Mouse (Mus musculus) forebrain, embryonic 11.5 days (tissue): ENCODE data around the gene Psmb9. TPM values are rescaled to one million over a fixed set of nuclear protein-coding genes. Genes with fewer than 3 reads are reported as not detected.
A peak's percentile ranks its signal among the peaks of the same experiment; 100 is the strongest.

Source experiments
- ATAC-seq: fragments of 200-750 bp; cut with Nextera tagmentation; replicated peaks from 2 replicates; pipeline ENCODE4 v1.8.0; 2017; ENCODE audit warnings: moderate TSS enrichment; ENCODE audit not compliant: low FRiP score
- DNase-seq: peaks from one replicate; pipeline ENCODE4 v3.0.0-alpha.2; 2017; ENCODE audit warnings: low spot score
- H3K27ac ChIP-seq: fragments of 300-500 bp; sonication (generic); 2 replicates; pipeline ENCODE4 v1.5.1; 2014; ENCODE audit warnings: low read depth, low read length
- H3K27me3 ChIP-seq: fragments of 300-500 bp; sonication (generic); 2 replicates; pipeline ENCODE4 v1.6.1; 2014; ENCODE audit warnings: mild to moderate bottlenecking, low read length, mixed read lengths; ENCODE audit not compliant: control insufficient read depth, insufficient read depth
- H3K36me3 ChIP-seq: fragments of 300-500 bp; sonication (generic); 2 replicates; pipeline ENCODE4 v1.6.1; 2014; ENCODE audit warnings: mild to moderate bottlenecking, low read length, moderate library complexity, mixed read lengths; ENCODE audit not compliant: control insufficient read depth, insufficient read depth
- H3K4me1 ChIP-seq: fragments of 300-500 bp; sonication (generic); replicated peaks from 2 replicates; pipeline ENCODE4 v1.6.1; 2014; ENCODE audit warnings: low read length, mixed read lengths; ENCODE audit not compliant: control insufficient read depth, insufficient read depth
- H3K4me2 ChIP-seq: fragments of 300-500 bp; sonication (generic); 2 replicates; pipeline ENCODE4 v1.6.1; 2014; ENCODE audit warnings: low read depth, mild to moderate bottlenecking, low read length, moderate library complexity, mixed read lengths; ENCODE audit not compliant: severe bottlenecking
- H3K4me3 ChIP-seq: fragments of 300-500 bp; sonication (generic); 2 replicates; pipeline ENCODE4 v1.5.1; 2014; ENCODE audit warnings: low read depth, low read length
- H3K9ac ChIP-seq: fragments of 300-500 bp; sonication (generic); 2 replicates; pipeline ENCODE4 v1.6.1; 2014; ENCODE audit warnings: low read length
- H3K9me3 ChIP-seq: fragments of 300-500 bp; sonication (generic); 2 replicates; pipeline ENCODE4 v1.6.1; 2016; ENCODE audit warnings: low read length, mixed read lengths; ENCODE audit not compliant: control insufficient read depth
- WGBS: fragments of 180-500 bp; shearing (Covaris S2); extraction: QIAGEN DNeasy Blood & Tissue Kit; methylation state at CpG from one replicate; pipeline ENCODE4 v1.1.7; 2014; 5-methylcytosine and 5-hydroxymethylcytosine counted together
- polyA plus RNA-seq: library from polyadenylated mRNA; unstranded; fragments of >200 nt; fragmentation: Nextera tagmentation; extraction: Ambion mirVana; gene quantifications from 2 replicates; pipeline ENCODE4 v1.2.1, GENCODE M21; 2014

Psmb9 gene
- polyA plus RNA-seq, 1 experiment from 2014 or later = 0.99 TPM

DNA sequence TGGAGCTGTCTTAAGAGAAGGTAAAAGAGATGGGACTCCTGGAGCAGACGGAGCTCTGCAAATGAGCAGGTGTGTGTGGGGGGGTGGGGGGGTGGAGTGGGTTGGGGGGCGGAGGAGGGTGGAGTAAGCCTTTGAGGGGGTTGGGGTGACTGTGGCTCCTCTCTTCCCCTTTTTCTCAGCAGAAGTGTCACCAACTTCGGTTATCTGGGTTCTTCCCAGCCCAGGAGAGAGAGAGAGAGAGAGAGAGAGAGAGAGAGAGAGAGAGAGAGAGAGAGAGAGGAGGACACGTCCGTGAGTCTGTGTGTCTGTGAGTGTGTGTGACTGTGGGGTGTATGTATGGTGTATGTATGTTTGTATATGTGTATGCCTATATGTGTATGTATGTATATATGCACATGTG is 44.1 kb downstream of the Psmb9 start:
- 70% methylated on average over 5 of the region's 5 CpGs for WGBS
- H3K27ac ChIP-seq = no peak overlapping the region
- no peak overlapping the region for H3K9ac ChIP-seq
- H3K36me3 ChIP-seq = no peaks in the 10 kb centered on the region
- H3K9me3 ChIP-seq = no peaks in the 10 kb centered on the region
- DNase-seq (no peak), ATAC-seq (no peak)
- peaks cover 12% of the 10 kb centered on the region for H3K27me3 ChIP-seq
- H3K4me3 ChIP-seq = no peak overlapping the region
- H3K4me1 ChIP-seq = peaks cover 4% of the 10 kb centered on the region
- no peak overlapping the region for H3K4me2 ChIP-seq

DNA sequence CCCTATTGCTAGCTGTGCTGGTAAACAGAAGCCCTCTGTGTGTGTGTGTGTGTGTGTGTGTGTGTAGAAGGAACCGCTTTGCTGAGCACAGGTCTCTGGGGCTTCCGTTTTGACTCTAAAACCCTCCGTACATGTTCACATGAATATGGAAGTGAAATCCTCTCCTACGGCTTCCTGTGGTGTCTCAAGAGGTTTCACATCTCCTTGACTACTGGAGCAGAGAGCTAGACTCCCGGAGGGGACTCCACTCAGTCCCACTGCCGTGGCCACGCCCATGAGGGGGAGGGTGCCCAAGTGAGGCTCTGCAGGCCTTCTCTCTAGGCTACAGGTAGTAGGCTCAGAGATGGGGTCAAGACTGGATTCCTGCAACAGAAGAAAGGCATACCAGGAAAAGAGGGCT is 44.5 kb downstream of the Psmb9 start, which contains the start of gene H2-DMb2:
Gene H2-DMb2 (plus strand): TSS at position 275 of the 400 bp plus-strand sequence.
- 38% methylated on average over 7 of the region's 7 CpGs for WGBS
- no peak within 1 kb of the TSS for H3K4me3 ChIP-seq
- H3K4me2 ChIP-seq = no peak within 1 kb of the TSS
- no peak for ATAC-seq
- no peak within 1 kb of the TSS for H3K9ac ChIP-seq
- H3K36me3 ChIP-seq = no peaks in the 10 kb centered on the region
- DNase-seq = peak; percentile 42
- no peak within 1 kb of the TSS for H3K27ac ChIP-seq
- peaks cover 16% of the 10 kb centered on the region for H3K27me3 ChIP-seq
- peaks cover 4% of the 10 kb centered on the region for H3K4me1 ChIP-seq
- H3K9me3 ChIP-seq = no peaks in the 10 kb centered on the region

- H3K9ac ChIP-seq = no peak overlapping the region
- no peak overlapping the region for H3K4me2 ChIP-seq
- no peaks in the 10 kb centered on the region for H3K9me3 ChIP-seq
- peaks cover 16% of the 10 kb centered on the region for H3K27me3 ChIP-seq
- 82% methylated on average over 7 of the region's 7 CpGs for WGBS
- no peak overlapping the region for H3K27ac ChIP-seq
- H3K4me3 ChIP-seq = no peak overlapping the region
- H3K4me1 ChIP-seq = peaks cover 4% of the 10 kb centered on the region
- no peaks in the 10 kb centered on the region for H3K36me3 ChIP-seq
- no peak for ATAC-seq
- DNase-seq = peak; percentile 46
Observed at GRCm38 (mm10) chr17:34142456-34143010, 45.0 kb downstream of the Psmb9 start.

GRCm38 (mm10) chr17:34141448-34141847 is 46.1 kb downstream of the Psmb9 start:
- H3K9ac ChIP-seq = no peak overlapping the region
- WGBS = 56% methylated on average over 4 of the region's 4 CpGs
- peak; percentile 38 for DNase-seq

GRCm38 (mm10) chr17:34140240-34140639 is 47.3 kb downstream of the Psmb9 start:
- 17% methylated on average over 5 of the region's 5 CpGs for WGBS
- no peak overlapping the region for H3K9ac ChIP-seq
- DNase-seq (peak; percentile 45), ATAC-seq (no peak)
- H3K4me1 ChIP-seq = peaks cover 4% of the 10 kb centered on the region
- no peak overlapping the region for H3K4me2 ChIP-seq
- peak overlapping the region; percentile 31; the same call in 1 of the 2 replicates for H3K4me3 ChIP-seq
- peaks cover 16% of the 10 kb centered on the region for H3K27me3 ChIP-seq
- no peaks in the 10 kb centered on the region for H3K9me3 ChIP-seq
- H3K27ac ChIP-seq = no peak overlapping the region
- H3K36me3 ChIP-seq = no peaks in the 10 kb centered on the region

More at GRCm38 (mm10) chr17:34141448-34141847, 46.1 kb downstream of the Psmb9 start:
- H3K4me2 ChIP-seq = no peak overlapping the region
- no peaks in the 10 kb centered on the region for H3K36me3 ChIP-seq
- ATAC-seq = no peak
- H3K4me1 ChIP-seq = peaks cover 4% of the 10 kb centered on the region
- peaks cover 16% of the 10 kb centered on the region for H3K27me3 ChIP-seq
- H3K27ac ChIP-seq = no peak overlapping the region
- H3K4me3 ChIP-seq = no peak overlapping the region
- H3K9me3 ChIP-seq = no peaks in the 10 kb centered on the region

DNA sequence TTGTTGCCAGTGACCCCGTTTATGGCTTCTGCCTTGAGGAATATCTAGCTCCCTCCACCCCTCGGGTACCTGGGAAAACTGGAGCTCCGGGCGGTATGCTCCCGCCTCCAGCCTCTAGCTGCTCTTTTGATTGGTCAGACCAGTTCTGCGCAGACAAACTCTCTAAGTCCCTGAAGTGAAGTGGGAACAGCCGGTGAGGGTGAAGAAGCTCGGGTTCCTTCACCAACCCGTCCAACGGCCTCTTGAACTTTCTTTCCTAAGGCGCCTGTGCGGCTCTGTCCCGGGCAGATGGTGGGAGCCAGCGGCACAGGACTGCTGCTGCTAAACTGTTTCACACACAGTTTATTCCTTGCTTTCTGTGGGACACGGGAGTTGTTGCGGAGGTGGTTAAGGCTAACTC is 48.1 kb downstream of the Psmb9 start:
- Histone ChIP-seq H3K9me3 (no peaks in the 10 kb centered on the region), H3K27me3 (peaks cover 16% of the 10 kb centered on the region), H3K27ac (no peak overlapping the region), H3K4me3 (peak overlapping the region; percentile 31), H3K4me1 (peaks cover 4% of the 10 kb centered on the region), H3K36me3 (no peaks in the 10 kb centered on the region), H3K9ac (peak overlapping the region; percentile 55), H3K4me2 (peak overlapping the region; percentile 67)
- DNase-seq (peak; percentile 71), ATAC-seq (no peak)
- WGBS = 1% methylated on average over 16 of the region's 16 CpGs

DNA sequence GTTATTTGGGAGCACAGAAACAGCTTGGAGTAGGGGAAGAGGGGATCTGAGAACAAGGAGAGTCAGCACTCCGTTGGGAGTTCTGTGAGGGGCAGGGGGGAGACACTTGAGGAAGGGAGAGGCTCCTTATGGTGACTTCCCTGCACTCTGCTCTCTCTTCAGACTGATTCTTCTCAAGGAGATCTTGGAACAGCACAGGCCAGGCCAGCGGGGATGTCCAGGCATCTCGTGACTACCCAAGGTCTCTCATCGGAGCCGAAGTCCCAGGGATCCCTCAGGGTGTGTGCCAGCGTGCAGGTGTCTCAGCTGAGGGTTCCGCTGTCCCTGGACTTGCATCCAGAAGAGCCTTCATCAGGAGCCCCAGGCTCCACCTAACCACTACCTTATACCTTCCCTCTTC is 48.9 kb downstream of the Psmb9 start:
- DNase-seq (no peak), ATAC-seq (no peak)
- H3K4me1 ChIP-seq = peaks cover 4% of the 10 kb centered on the region
- H3K27me3 ChIP-seq = peaks cover 16% of the 10 kb centered on the region
- H3K9ac ChIP-seq = no peak overlapping the region
- 85% methylated on average over 7 of the region's 7 CpGs for WGBS
- no peak overlapping the region for H3K4me3 ChIP-seq
- no peak overlapping the region; the same call in 1 of the 2 replicates for H3K4me2 ChIP-seq
- no peaks in the 10 kb centered on the region for H3K9me3 ChIP-seq
- H3K27ac ChIP-seq = no peak overlapping the region
- H3K36me3 ChIP-seq = no peaks in the 10 kb centered on the region

DNA sequence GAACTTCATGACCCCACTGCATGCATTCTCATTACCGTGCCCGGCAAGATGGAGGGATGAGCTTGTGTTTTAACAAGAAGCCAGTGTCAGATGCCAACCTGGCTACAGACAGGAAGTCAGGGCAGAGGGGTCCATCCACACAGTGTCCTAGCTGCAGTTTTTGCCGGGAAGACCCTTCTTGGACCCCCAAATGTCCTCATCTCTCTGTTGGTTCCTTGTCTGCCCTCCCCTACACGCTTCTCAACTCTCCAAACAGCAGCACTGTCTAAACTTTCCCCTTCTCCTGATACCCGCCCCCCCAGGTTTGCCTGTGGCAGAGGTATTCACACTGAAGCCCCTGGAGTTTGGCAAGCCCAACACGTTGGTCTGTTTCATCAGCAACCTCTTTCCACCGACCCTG is 50.0 kb downstream of the Psmb9 start:
- Histone ChIP-seq H3K36me3 (no peaks in the 10 kb centered on the region), H3K4me2 (no peak overlapping the region), H3K4me3 (no peak overlapping the region), H3K4me1 (peaks cover 4% of the 10 kb centered on the region), H3K27ac (no peak overlapping the region), H3K9ac (no peak overlapping the region), H3K9me3 (no peaks in the 10 kb centered on the region), H3K27me3 (peaks cover 16% of the 10 kb centered on the region)
- no peak for ATAC-seq
- 78% methylated on average over 7 of the region's 7 CpGs for WGBS
- DNase-seq = no peak
